Mouse (Mus musculus): Measurements from ENCODE around the gene Ttc7. TPM values are rescaled to one million over a fixed set of nuclear protein-coding genes. Genes with fewer than 3 reads are reported as not detected.

Ttc7 gene
- polyA plus RNA-seq, 1 experiment from 2014 or later, result 14.3 TPM

DNA sequence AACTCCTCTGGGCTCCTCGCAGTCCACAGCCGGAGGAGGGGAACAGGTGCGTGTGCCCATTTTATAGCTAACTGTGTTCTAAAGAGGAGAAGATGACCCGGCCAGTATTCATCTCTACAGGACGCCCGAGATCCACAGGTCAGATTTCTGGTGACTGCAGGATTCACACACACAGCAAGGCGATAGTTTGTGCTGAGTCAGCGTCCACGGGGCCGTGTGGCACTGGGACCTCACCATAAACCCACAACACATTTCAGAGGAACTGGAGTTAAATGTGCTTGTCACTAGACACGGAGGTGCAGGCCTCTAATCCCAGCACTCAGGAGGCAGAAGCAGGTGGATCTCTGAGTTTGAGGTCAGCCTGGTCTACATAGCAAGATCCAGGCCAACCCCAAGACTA is 119.8 kb downstream of the Ttc7 start:
- no peak for ATAC-seq (replicated peaks; ENCODE audit: low FRiP score)
- H3K4me2 ChIP-seq, result no peak overlapping the region
- no peaks in the 10 kb centered on the region for H3K36me3 ChIP-seq (ENCODE audit: control insufficient read depth, insufficient read depth, low read length)
- DNase-seq (ENCODE audit: low spot score), result no peak
- H3K4me3 ChIP-seq (ENCODE audit: low read depth, low read length), result no peak overlapping the region
- H3K9ac ChIP-seq (ENCODE audit: low read depth, low read length), result no peak overlapping the region
- WGBS, result 80% methylated on average over 11 of the region's 11 CpGs
- H3K27ac ChIP-seq (ENCODE audit: low read depth, low read length), result no peak overlapping the region
- H3K4me1 ChIP-seq (replicated peaks; ENCODE audit: control insufficient read depth, insufficient read depth, low read length), result 0 out of 2 replicates have a peak, but pooled peaks cover 2% of the 10 kb centered on the region
- no peaks in the 10 kb centered on the region for H3K27me3 ChIP-seq (replicated peaks; ENCODE audit: control insufficient read depth, insufficient read depth, low read length)
- H3K9me3 ChIP-seq (ENCODE audit: control insufficient read depth, low read length), result no peaks in the 10 kb centered on the region

DNA sequence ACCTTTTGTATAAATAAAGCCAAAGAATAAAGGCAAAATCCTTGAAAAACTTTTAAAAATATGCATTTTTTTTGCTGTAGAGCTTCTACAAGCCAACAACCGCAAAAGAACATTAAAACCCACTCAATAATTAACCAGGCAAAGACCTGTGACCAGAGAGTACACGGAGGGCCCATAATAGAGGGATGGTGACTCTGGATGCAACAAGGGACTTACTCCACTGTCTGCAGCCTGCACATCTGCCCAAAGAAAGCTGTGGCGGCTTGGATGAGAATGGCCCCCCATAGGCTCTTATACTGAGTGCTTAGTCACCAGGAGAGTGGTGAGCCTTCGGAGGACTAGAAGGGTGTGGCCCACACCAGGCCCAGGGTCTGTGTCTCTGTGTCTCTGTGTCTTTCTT is 120.8 kb downstream of the Ttc7 start:
- no peak overlapping the region for H3K9ac ChIP-seq (ENCODE audit: low read depth, low read length)

DNA sequence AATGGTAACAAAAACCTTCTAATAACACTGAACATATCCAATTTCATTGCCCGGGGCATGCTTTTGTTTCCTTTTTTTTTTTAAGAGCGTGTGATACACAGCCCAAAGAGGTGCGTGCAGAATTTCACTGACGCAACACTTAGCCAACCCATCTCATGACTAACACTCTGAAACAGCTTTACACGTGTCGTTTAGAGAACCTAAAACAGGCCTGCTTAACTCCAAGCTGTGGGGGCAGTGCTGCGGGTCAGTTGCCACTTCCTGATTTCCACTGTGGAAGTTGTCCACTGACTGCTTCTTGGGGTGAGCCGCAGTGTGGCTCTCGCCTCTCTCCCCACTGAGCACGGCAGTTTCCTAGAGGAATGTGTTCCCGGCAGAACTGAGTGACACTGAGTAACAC is 122.9 kb downstream of the Ttc7 start:
- Histone ChIP-seq H3K4me2 (no peak overlapping the region), H3K4me1 (replicated peaks; ENCODE audit: control insufficient read depth, insufficient read depth, low read length) (0 out of 2 replicates have a peak, but pooled peaks cover 2% of the 10 kb centered on the region), H3K36me3 (ENCODE audit: control insufficient read depth, insufficient read depth, low read length) (no peaks in the 10 kb centered on the region), H3K27ac (ENCODE audit: low read depth, low read length) (no peak overlapping the region), H3K9me3 (ENCODE audit: control insufficient read depth, low read length) (no peaks in the 10 kb centered on the region), H3K27me3 (replicated peaks; ENCODE audit: control insufficient read depth, insufficient read depth, low read length) (no peaks in the 10 kb centered on the region), H3K4me3 (ENCODE audit: low read depth, low read length) (no peak overlapping the region), H3K9ac (ENCODE audit: low read depth, low read length) (no peak overlapping the region)
- 67% methylated on average over 11 of the region's 11 CpGs for WGBS
- DNase-seq (ENCODE audit: low spot score) (no peak), ATAC-seq (replicated peaks; ENCODE audit: low FRiP score) (no peak)

More for the DNA sequence above, 120.8 kb downstream of the Ttc7 start:
- WGBS, result 76% methylated on average over 4 of the region's 4 CpGs
- H3K4me1 ChIP-seq (replicated peaks; ENCODE audit: control insufficient read depth, insufficient read depth, low read length), result 0 out of 2 replicates have a peak, but pooled peaks cover 2% of the 10 kb centered on the region
- ATAC-seq (replicated peaks; ENCODE audit: low FRiP score), result no peak; the same call in 1 of the 2 replicates
- no peak for DNase-seq (ENCODE audit: low spot score)
- no peak overlapping the region for H3K27ac ChIP-seq (ENCODE audit: low read depth, low read length)
- no peaks in the 10 kb centered on the region for H3K36me3 ChIP-seq (ENCODE audit: control insufficient read depth, insufficient read depth, low read length)
- H3K4me3 ChIP-seq (ENCODE audit: low read depth, low read length), result no peak overlapping the region
- no peak overlapping the region for H3K4me2 ChIP-seq
- no peaks in the 10 kb centered on the region for H3K9me3 ChIP-seq (ENCODE audit: control insufficient read depth, low read length)
- H3K27me3 ChIP-seq (replicated peaks; ENCODE audit: control insufficient read depth, insufficient read depth, low read length), result no peaks in the 10 kb centered on the region

DNA sequence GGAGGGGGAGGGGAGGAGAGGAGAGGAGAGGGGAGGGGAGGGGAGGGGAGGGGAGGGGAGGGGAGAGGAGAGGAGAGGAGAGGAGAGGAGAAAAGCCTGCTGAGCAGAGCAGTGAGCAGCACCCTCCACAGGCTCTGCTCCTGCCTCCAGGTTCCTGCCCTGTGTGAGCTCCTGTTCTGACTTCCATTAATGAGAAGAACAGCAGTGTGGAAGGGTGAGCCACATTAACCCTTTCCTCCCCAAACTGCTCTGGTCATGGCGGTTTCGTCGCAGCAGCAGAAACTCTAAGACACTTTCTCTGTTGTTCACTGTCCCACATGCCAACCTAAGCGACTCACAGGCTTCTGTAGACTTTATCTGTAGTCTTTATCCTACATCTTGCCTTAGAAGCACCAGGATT is 124.0 kb downstream of the Ttc7 start:
- Histone ChIP-seq H3K36me3 (ENCODE audit: control insufficient read depth, insufficient read depth, low read length) (no peaks in the 10 kb centered on the region), H3K4me1 (replicated peaks; ENCODE audit: control insufficient read depth, insufficient read depth, low read length) (0 out of 2 replicates have a peak, but pooled peaks cover 2% of the 10 kb centered on the region), H3K9me3 (ENCODE audit: control insufficient read depth, low read length) (no peaks in the 10 kb centered on the region), H3K27me3 (replicated peaks; ENCODE audit: control insufficient read depth, insufficient read depth, low read length) (no peaks in the 10 kb centered on the region), H3K4me3 (ENCODE audit: low read depth, low read length) (no peak overlapping the region), H3K9ac (ENCODE audit: low read depth, low read length) (no peak overlapping the region), H3K4me2 (no peak overlapping the region), H3K27ac (ENCODE audit: low read depth, low read length) (no peak overlapping the region)
- WGBS, result 85% methylated on average over 4 of the region's 4 CpGs
- DNase-seq (ENCODE audit: low spot score), result no peak
- no peak for ATAC-seq (replicated peaks; ENCODE audit: low FRiP score)

DNA sequence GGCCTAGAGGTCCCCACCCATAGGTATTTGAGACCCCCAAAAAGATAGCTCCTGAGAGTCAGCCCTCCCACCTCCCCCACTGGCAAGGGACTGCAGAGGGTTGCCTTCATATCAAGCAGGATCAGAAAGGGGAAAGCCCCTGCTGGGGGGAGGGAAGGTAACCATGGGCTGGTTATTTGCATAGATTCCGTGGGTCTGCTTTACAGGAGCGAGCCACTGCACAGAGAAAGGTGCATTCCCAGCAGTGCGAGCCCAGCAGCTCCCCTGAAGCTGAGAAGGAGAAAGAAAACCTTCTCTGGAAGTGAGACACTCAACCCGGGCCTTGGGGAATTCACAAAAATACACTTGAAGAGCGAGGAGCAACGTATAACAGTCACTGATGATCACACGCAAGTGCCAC is 135.4 kb downstream of the Ttc7 start:
- no peaks in the 10 kb centered on the region for H3K36me3 ChIP-seq (ENCODE audit: control insufficient read depth, insufficient read depth, low read length)
- WGBS, result 78% methylated on average over 7 of the region's 7 CpGs
- H3K27me3 ChIP-seq (replicated peaks; ENCODE audit: control insufficient read depth, insufficient read depth, low read length), result no peaks in the 10 kb centered on the region
- H3K4me1 ChIP-seq (replicated peaks; ENCODE audit: control insufficient read depth, insufficient read depth, low read length), result no peaks in the 10 kb centered on the region
- no peak for DNase-seq (ENCODE audit: low spot score)
- H3K9ac ChIP-seq (ENCODE audit: low read depth, low read length), result no peak overlapping the region
- no peak for ATAC-seq (replicated peaks; ENCODE audit: low FRiP score)
- H3K4me3 ChIP-seq (ENCODE audit: low read depth, low read length), result no peak overlapping the region
- H3K4me2 ChIP-seq, result no peak overlapping the region
- H3K9me3 ChIP-seq (ENCODE audit: control insufficient read depth, low read length), result no peaks in the 10 kb centered on the region
- H3K27ac ChIP-seq (ENCODE audit: low read depth, low read length), result no peak overlapping the region

DNA sequence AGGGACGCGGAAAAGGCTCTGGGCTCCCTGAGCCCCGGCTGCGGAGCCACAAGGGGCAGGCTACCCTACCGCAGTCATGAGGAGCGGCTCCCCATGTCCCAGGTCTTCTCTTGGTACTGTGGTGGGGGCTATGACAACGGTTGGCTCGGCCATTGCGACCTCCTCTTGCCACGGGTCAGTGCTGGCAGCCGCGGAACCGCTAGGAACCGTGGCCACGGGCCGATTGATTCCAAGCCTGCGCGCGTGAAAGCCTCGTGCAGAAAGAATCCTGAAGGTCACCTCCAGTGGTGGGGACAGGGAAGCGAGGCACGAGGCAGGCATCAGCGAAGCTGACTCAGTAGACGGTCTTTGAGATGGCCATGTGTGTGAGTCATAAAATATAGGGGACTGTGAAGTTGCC is 144.8 kb downstream of the Ttc7 start, which contains the start of gene Stpg4:
Stpg4 (minus strand) TSS at position 231 of the 400 bp plus-strand sequence.
- Histone ChIP-seq H3K9ac (ENCODE audit: low read depth, low read length) (no peak within 1 kb of the TSS), H3K9me3 (ENCODE audit: control insufficient read depth, low read length) (no peaks in the 10 kb centered on the region), H3K4me1 (replicated peaks; ENCODE audit: control insufficient read depth, insufficient read depth, low read length) (no peaks in the 10 kb centered on the region), H3K36me3 (ENCODE audit: control insufficient read depth, insufficient read depth, low read length) (peaks cover 17% of the 10 kb centered on the region), H3K27ac (ENCODE audit: low read depth, low read length) (no peak within 1 kb of the TSS), H3K4me2 (no peak within 1 kb of the TSS), H3K27me3 (replicated peaks; ENCODE audit: control insufficient read depth, insufficient read depth, low read length) (no peaks in the 10 kb centered on the region), H3K4me3 (ENCODE audit: low read depth, low read length) (no peak within 1 kb of the TSS)
- DNase-seq (ENCODE audit: low spot score), result no peak
- no peak for ATAC-seq (replicated peaks; ENCODE audit: low FRiP score)
- 59% methylated on average over 24 of the region's 24 CpGs for WGBS

DNA sequence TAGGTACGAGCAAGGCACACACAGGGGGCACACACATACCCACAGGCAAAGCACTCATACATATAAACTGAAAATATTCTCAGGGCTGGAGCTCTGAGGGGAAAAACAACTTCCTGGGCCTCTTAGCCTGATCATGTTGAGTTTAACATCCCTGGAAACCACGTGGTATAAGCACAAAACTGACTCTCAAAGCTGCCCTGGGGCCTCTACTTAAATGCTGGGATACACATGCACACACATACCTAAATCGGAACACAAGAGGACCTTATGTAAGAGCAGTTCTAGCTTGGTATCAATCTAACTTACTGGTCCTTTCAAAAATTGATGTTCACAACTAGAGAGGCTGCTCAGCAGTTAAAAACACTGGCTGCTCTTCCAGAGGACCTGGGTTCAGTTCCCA is 146.7 kb downstream of the Ttc7 start:
- Histone ChIP-seq H3K4me2 (no peak overlapping the region), H3K4me1 (replicated peaks; ENCODE audit: control insufficient read depth, insufficient read depth, low read length) (no peaks in the 10 kb centered on the region), H3K27ac (ENCODE audit: low read depth, low read length) (no peak overlapping the region), H3K9me3 (ENCODE audit: control insufficient read depth, low read length) (no peaks in the 10 kb centered on the region), H3K9ac (ENCODE audit: low read depth, low read length) (no peak overlapping the region), H3K36me3 (ENCODE audit: control insufficient read depth, insufficient read depth, low read length) (peaks cover 26% of the 10 kb centered on the region), H3K4me3 (ENCODE audit: low read depth, low read length) (no peak overlapping the region), H3K27me3 (replicated peaks; ENCODE audit: control insufficient read depth, insufficient read depth, low read length) (no peaks in the 10 kb centered on the region)
- DNase-seq (ENCODE audit: low spot score) (no peak), ATAC-seq (replicated peaks; ENCODE audit: low FRiP score) (no peak)
- 77% methylated on average over 3 of the region's 3 CpGs for WGBS

Other genes starting within 250 kb of the Ttc7 start
- 7.1 and 7.9 TPM in 2 replicates for gene Socs5, start 175.2 kb upstream of the Ttc7 start, polyA plus RNA-seq (2014; fragmentation: Nextera tagmentation; extraction: Ambion mirVana)
- 71.9 and 76.9 TPM in 2 replicates for gene Mcfd2, start 17.0 kb upstream of the Ttc7 start, polyA plus RNA-seq (2014; fragmentation: Nextera tagmentation; extraction: Ambion mirVana)
- not detected in 2 replicates for gene Stpg4, start 144.9 kb downstream of the Ttc7 start, polyA plus RNA-seq (2014; fragmentation: Nextera tagmentation; extraction: Ambion mirVana)
- 744 and 764 TPM in 2 replicates for gene Calm2, start 164.0 kb downstream of the Ttc7 start, polyA plus RNA-seq (2014; fragmentation: Nextera tagmentation; extraction: Ambion mirVana)

Data from liver, embryonic 11.5 days (tissue).